Mouse (Mus musculus) kidney, postnatal 25 days (tissue): ENCODE measurements around the gene Tmem127.
"Not testable (repeated sequence)": the region's sequence is repeated elsewhere in the genome, so short reads cannot be mapped to it uniquely, and the experiment has no call there.

Source experiments
- DNase-seq, 2 experiments: peaks; one replicate each; pipeline ENCODE4 v3.0.0; 2021; ENCODE audit warnings: mixed read lengths in 2 of 2

The Tmem127 gene

GRCm38 (mm10) chr2:127269491-127270299 lies 22.0 kb downstream of the Tmem127 start, which contains the start of gene Stard7:
Stard7 (plus strand) TSS chr2:127270218.
- DNase-seq = peak; percentile 97 to 99

- peak; percentile 86 to 95 for DNase-seq
These were observed 22.8 kb downstream of the Tmem127 start for GRCm38 (mm10) chr2:127270300-127271041.

- DNase-seq = peak; percentile 35 to 57
These were observed 23.4 kb downstream of the Tmem127 start for GRCm38 (mm10) chr2:127271042-127271515.

- DNase-seq = not testable (repeated sequence)
These were observed 24.3 kb downstream of the Tmem127 start for GRCm38 (mm10) chr2:127272049-127272448.

GRCm38 (mm10) chr2:127272806-127273205 lies 25.1 kb downstream of the Tmem127 start:
- no peak for DNase-seq

- DNase-seq = no peak
These were observed 26.9 kb downstream of the Tmem127 start for GRCm38 (mm10) chr2:127274590-127274989.

- DNase-seq = no peak
These were observed 28.0 kb downstream of the Tmem127 start for GRCm38 (mm10) chr2:127275551-127276320.

GRCm38 (mm10) chr2:127278162-127278561 lies 30.5 kb downstream of the Tmem127 start:
- DNase-seq = no peak

GRCm38 (mm10) chr2:127292250-127292649 lies 44.5 kb downstream of the Tmem127 start:
- DNase-seq = no peak

- no peak for DNase-seq
These were observed 49.5 kb downstream of the Tmem127 start for GRCm38 (mm10) chr2:127297001-127297805.

- no peak for DNase-seq
These were observed 50.3 kb downstream of the Tmem127 start for GRCm38 (mm10) chr2:127298056-127298455.

- no peak for DNase-seq
These were observed 53.0 kb downstream of the Tmem127 start for GRCm38 (mm10) chr2:127300701-127301100.

- no peak for DNase-seq
These were observed 54.2 kb downstream of the Tmem127 start for GRCm38 (mm10) chr2:127301883-127302282.

GRCm38 (mm10) chr2:127304192-127304591 lies 56.5 kb downstream of the Tmem127 start:
- not testable (repeated sequence) for DNase-seq

GRCm38 (mm10) chr2:127304609-127305210 lies 57.0 kb downstream of the Tmem127 start:
- no peak for DNase-seq

GRCm38 (mm10) chr2:127306123-127306522 lies 58.4 kb downstream of the Tmem127 start:
- DNase-seq = no peak

GRCm38 (mm10) chr2:127307179-127307578 lies 59.5 kb downstream of the Tmem127 start:
- no peak for DNase-seq

GRCm38 (mm10) chr2:127308660-127309059 lies 61.0 kb downstream of the Tmem127 start:
- DNase-seq = no peak

- no peak for DNase-seq
These were observed 62.5 kb downstream of the Tmem127 start for GRCm38 (mm10) chr2:127310246-127310645.

- no peak for DNase-seq
These were observed 63.0 kb downstream of the Tmem127 start for GRCm38 (mm10) chr2:127310685-127311084.
